Mouse (Mus musculus): Measurements from ENCODE around the gene Ifi35.
"Not testable (repeated sequence)": the region's sequence is repeated elsewhere in the genome, so short reads cannot be mapped to it uniquely, and the experiment has no call there.

Ifi35 gene

DNA sequence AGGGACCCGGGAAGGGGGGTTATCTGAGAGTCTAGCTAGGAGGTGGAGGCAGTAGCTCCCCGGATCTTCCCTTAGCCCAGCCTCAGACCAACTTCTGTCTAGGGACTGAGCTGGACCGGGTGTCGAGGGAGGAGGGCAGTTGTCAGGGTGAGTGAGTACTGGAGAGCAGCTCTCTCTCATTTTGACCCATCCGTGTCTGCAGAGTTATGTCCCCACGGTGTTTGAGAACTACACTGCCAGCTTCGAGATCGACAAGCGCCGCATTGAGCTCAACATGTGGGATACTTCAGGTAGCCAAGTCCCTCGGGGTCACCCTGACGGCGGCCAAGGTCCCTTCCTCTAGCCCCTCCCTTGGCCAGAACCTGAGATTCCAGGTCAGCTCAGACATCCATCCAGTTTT is 20.5 kb downstream of the Ifi35 start:
- in situ Hi-C loops (cut with MseI, MboI) = no loop called here

DNA sequence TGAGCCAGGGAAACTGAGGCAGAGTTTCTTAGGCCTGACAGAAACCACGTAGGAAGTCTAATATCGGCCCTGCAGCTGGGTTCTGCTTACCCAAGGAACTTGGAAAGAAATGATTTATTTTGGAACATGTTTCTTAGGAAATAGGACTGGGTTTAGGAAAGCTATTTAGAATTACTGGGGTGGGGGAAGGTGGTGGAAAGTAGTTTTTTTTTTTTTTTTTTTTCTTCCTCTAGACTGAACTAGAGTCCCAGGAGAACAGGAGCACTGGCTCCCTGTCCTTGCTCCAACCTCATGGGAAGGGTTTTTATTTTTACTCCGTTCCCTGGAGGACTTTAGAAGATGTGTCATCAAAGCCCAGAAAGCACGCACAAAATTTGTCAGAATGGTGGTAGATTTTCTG is 20.9 kb downstream of the Ifi35 start:
- in situ Hi-C loops (cut with MseI, MboI) = no loop called here

DNA sequence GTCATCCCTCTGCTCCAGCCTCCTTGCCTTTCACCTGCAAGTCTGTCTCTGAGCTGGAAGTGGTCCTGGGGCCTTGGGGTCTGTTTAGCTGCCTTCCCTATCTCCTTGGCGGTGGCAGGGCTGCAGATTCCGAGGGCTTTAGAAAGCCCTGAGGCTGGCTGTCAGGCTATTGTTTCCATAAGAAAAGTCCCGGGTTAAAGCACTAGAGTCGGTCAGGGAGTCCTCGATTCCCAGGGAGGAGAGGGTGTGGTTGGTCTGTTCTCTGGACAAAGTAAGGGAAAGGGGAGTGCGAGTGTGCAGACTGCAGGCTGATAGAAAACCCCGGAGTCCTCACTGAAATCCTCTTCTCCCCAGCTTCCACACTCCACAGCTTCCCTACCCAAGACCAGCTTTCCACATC is 22.0 kb downstream of the Ifi35 start:
- in situ Hi-C loops (cut with MseI, MboI) = no loop called here

DNA sequence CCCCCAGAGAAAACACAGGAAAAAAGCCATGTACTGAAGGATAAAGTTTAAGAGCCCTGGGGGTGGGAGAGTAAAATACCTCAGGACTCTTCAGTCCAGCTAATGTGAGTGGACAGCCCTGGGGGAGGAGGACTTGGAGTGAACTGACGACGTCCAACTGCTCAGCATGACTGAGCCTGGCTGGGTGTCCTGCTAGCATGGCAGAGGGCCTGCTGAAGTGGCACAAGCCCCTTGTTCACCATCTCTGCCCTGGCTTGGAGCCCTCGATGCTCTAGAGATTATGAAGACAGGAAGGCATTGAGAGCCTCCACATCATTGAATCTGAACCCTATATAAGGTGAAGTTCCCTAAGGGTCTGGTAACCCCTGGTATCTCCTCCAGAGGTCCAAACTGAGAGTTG is 23.7 kb downstream of the Ifi35 start:
- in situ Hi-C loops (cut with MseI, MboI) = no loop called here

DNA sequence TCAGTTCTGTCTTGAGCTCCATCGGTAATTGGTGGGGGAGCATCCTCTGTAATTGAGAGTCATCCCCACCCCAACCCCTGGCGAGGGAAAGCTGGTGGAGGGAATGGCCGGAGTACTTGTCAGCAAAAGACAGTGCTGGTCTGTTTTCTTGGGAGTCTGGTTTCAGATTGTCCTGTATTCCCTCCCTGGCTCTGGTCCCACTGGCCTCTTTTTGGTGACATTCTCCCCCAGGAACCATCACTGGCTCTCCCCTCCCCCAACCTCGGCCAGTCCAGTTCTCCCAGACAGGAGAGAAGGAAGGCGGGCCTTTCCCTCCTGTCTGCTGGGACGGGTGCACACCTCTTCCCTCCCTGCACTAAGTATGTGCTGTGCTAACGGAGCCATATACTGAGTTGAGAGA is 24.1 kb downstream of the Ifi35 start:
- in situ Hi-C loops (cut with MseI, MboI) = no loop called here

DNA sequence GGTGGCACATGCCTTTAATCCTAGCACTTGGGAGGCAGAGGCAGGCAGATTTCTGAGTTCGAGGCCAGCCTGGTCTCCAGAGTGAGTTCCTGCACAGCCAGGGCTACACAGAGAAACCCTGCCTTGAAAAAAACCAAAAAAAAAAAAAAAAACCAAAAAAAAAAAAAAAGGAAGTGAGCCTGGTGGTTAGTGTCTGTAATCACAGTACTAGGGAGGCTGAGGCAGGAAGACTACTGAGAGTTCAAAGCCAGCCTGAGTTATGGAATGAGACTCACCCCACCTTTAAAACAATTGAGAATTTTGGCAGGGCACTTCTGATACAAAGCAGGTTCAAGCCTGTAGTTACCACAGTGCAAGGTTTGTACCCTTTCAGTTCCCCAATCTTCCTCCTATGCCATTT is 25.5 kb downstream of the Ifi35 start:
- in situ Hi-C loops (cut with MseI, MboI) = not testable (repeated sequence)

DNA sequence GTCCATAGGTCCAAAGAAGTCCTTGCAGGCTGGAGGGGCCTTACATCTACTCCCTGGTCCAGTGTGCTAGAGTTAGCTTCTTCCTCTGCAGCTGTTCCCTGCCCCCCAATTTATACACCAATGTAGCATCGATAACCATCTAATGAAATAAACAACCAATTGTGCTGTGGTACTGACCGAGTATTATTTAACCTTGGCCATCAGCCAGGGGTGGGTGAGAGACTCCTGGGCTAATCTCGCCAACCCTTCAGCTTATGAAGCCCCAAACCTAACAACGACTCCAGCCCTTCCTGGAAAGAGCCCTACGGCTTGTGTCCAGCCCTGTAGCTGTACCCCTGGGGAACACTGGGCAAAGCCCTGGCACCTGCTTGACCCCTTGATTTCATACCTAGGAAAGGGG is 26.1 kb downstream of the Ifi35 start:
- in situ Hi-C loops (cut with MseI, MboI) = no loop called here

DNA sequence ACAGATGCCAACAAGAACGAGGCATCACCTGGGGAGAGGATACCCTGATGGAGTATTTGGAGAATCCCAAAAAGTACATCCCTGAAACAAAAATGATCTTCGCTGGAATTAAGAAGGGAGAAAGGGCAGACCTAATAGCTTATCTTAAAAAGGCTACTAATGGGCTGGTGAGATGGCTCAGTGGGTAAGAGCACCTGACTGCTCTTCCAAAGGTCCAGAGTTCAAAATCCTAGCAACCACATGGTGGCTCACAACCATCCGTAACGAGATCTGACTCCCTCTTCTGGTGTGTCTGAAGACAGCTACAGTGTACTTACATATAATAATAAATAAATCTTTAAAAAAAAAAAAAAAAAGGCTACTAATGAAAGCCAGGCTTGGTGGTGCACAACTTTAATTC is 28.2 kb downstream of the Ifi35 start:
- in situ Hi-C loops (cut with MseI, MboI) = not testable (repeated sequence)

DNA sequence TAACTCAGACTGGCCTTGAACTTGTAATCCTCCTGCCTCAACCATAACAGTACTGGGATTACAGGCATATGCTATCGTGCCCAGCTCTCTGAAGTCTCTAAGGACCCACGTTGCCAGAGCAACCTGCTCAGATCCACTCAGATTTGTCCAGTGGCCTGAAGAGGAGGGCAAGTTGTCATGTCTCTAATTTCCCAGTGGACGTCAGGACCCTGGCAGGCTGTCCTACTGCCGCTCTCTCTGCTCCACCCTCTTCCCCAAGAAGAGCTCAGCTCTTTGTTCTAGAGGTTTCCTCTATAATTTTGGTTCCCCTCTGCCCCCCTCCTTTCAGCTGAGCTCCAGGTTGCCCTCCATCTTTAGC is 29.0 kb downstream of the Ifi35 start:
- in situ Hi-C loops (cut with MseI, MboI) = no loop called here

DNA sequence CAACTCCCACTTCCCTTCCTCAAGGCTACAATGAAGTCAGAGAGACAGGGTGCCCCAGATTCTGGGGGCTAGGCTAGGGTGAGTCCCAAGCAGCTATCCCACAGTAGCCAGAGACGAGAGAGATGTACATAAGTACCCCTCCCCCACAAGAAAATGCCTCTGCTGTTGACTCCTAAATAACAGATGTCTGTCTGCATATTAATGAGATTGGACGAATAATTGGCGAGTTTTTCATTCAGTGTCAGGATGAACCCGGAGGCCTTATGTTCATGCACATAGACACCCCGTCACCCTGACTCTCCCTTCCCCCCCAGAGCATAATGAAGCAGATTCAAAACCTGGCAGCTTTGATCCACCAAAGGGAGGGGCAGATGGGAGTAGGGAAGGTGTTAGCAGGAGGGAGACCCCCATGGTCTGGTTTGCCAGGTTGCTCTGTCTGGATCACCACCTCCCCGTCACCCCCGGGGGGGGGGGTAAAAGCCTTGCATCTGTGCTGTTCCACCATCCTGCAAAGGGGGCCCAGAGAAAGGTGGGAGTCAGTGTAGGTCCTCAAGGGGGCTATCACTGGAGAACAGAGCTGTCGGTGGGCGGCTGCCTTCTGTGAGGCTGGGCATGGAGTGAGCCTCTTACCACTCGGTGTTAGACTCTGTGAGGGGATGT is 29.5 kb downstream of the Ifi35 start:
- in situ Hi-C loops (cut with MseI, MboI) = no loop called here

DNA sequence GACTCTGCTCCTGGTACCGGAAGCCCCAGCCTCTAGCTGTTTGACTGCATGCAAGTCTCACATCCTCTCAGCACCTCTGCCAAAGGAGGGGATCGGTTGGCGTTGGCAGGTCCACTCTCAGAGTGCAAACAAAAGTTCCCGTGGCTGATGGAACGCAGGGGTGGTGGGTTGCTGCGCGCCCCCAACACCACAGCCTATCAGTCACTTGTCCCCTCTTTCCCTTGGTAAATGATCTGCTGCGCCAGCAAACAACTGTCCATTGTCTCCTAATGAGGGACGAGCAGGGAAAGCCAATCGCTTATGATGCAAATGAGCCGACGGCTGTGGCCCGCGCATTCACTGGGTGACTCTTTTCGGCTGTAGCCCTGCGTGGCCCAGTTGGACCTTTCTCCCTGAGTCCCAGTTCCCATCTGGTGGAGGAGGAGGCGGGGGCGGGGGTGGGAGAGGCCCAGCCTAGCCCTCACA is 31.0 kb downstream of the Ifi35 start:
- in situ Hi-C loops (cut with MseI, MboI) = no loop called here

DNA sequence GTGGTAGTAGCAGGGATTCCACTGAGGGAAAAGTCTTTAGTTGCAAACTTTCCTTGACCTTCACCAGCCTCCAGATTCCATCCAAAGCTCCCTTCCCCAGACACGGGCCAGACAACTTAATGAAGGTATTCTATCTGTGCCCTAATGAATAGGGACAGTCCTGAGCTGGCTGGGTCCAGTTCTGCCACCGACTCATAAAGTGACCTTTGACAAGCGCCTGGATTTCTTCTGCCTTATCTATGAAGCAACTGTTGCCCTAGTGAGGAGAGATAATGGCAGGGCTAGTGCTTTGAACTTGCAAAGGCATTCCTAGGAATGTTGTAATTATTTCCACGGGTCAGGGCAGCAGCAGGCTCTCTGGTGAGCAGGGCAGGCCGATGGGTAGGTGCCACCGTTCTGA is 32.7 kb downstream of the Ifi35 start:
- in situ Hi-C loops (cut with MseI, MboI) = no loop called here

DNA sequence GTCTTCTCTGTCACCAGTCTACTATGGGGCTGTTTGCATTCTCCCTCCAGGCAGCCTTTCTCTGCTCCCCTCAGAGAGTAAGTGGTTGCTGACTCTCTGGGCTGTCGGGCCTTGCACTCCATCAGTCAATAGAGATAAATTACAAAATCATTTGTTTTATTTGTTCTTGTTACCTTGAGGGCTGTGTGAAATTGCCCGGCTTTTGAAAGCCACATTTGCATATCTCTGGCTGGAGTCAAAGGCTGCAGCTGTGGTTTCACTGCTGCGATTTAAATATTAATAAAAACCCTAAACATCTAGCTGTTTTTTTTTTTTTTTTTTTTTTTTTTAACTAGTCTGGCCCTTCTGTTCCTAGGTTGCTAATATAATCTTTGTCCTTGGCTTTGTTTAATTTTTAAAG is 35.6 kb downstream of the Ifi35 start:
- in situ Hi-C loops (cut with MseI, MboI) = no loop called here

DNA sequence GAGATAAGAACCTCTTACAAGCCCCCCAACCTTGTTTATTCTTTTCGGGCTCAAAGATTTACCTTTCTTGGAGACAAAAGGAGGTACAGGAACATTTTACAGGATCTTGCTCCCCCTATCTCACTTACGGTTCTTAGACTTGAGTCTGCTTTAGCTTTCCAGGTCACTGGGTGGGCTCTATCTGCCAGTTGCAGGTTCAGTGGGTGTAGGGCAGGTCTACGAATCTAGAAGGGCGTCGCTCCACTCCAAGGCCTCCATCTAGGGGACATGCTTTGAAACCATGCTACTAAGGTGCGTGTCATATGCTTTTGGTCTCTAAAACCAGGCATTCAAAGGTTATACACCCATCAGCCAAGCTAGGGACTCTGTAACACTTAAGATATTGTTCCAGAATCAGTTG is 36.0 kb downstream of the Ifi35 start:
- in situ Hi-C loops (cut with MseI, MboI) = no loop called here

DNA sequence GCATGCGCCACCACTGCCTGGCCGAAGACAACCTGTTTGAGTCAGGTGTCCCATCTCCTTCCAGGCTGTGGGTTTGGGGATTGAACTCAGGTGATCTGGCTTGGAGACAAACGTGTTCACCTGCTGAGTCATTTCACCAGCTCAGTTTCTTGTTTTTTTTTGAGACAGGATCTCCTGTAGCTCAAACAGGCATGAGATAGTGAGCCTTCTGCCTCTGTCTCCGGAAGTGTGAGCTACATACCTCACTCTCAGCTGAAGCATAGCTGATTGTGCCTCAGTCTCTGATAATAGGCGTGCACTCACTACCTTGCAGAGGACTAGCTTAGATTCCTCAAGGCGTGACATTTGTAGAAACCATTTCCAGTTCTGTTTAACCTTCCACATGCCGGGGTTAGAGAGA is 36.6 kb downstream of the Ifi35 start:
- in situ Hi-C loops (cut with MseI, MboI) = no loop called here

DNA sequence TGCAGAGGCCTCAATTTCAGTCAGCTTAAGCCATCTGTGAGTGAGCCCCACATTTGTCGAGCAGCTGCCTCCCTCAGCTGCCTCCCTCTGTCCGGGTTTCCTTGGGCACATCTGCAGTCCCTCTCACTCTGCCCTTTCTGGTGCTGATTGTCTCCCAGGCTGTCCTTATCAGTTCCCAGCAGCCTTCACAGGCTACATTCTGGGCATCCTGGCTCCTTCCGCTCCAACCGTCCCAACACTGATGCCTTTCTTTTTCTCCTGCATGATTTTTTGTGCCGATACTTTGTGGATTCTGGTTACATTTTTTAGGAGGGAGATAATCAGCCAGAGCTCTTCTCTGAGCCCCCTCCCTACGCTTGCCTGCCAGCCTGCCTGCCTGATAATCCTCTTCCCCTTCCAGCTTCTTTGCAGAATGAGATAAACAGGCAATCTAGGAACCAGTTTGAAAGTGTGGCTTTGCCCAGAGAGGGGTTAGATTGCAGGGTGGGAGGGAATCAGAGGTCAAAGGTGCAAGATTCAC is 37.4 kb downstream of the Ifi35 start:
- in situ Hi-C loops (cut with MseI, MboI) = no loop called here

DNA sequence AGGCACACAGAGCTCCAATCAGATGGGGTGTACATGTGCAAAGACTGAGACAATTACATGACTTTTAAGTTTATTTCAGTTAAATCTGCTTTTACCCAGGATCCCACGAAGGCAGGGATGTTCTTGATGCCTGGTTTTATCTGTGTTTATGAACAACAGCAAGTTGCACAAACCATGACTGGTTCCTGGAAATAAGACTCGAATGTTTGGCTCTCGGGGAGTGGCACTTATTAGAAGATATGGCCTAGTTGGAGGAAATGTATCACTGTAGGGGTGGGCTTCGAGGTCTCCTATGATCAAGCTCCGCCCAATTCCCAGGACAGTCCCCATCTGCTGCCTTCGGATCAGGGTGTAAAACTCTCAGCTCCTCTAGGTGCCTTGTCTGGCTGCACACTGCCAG is 37.9 kb downstream of the Ifi35 start:
- in situ Hi-C loops (cut with MseI, MboI) = no loop called here

DNA sequence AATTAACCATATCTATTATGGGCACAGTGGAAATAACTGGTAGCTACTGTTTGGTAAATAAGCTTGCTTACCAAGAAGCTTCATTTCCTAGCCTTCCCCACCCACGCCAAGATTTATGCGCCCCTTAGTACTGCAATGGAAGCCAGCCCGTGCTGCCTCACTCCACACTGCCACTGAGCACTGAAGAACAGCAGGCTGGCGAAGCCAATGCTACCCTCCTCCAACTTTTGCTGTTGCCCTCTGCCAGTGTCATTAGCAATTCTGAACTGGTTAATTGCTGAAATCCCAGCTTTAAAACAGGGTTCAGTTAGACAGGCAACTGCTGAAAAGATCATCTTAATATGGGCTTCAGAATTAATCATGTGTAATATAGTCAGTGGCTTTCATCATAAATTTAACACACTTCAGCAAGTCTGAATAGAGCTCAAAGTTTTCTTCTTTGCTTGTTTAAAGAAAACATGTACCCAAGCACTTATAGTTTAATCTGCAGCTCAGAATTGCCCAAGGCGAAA is 58.1 kb downstream of the Ifi35 start:
- in situ Hi-C loops (cut with MseI, MboI) = no loop called here

DNA sequence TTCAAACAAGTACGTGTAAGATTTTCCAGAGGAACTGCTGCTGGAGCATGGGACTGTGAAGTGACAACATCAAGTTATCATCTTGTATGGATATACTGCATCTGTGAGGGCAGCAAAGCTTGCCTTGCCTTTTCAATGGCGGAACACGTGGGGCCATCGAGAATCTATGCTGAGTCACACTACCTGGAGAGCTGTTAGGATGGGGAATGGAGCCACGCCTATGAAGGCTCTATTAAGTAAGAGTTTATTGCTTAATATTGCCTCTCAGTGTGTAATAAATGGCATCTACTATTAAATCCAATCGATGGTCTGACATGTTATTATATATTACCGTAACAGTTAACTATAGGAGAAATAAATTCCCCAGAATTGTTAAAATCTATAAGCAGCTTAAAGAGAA is 58.9 kb downstream of the Ifi35 start:
- in situ Hi-C loops (cut with MseI, MboI) = no loop called here

Data from mouse trophoblast stem cell (cell line).